Mouse (Mus musculus) testis, postnatal 10 days (tissue): ENCODE measurements at regions not wholly inside any gene's neighbourhood (a gene's known extent, or its start where the extent isn't known, plus 50 kb on each side); places are given as distances from the start of the nearest gene placed in this dataset.

Source experiments
- DNase-seq: peaks from one replicate; pipeline ENCODE4 v3.0.0; 2021; ENCODE audit warnings: low spot score

- DNase-seq, result no peak
Measured at GRCm38 (mm10) chr1:121842381-121843075, 274.7 kb upstream of the Ddx18 start.

DNA sequence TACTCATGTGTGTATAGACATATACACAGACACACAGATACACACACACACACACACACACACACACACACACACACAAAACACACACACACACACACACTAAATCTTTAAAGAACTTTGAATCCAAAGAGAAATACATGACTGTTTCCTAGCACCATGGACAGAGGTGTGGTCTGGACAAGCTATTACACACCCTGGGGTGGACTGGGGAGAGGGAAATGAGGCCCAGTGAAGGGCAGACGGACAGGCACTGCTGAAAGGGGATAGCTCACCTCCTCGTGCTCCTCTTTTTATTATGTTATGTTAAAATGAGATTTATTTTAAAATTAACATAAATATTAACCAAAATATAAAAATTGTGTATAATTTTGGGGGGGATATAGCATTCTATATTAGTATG lies 265.8 kb upstream of the Ddx18 start:
- DNase-seq, result no peak

DNA sequence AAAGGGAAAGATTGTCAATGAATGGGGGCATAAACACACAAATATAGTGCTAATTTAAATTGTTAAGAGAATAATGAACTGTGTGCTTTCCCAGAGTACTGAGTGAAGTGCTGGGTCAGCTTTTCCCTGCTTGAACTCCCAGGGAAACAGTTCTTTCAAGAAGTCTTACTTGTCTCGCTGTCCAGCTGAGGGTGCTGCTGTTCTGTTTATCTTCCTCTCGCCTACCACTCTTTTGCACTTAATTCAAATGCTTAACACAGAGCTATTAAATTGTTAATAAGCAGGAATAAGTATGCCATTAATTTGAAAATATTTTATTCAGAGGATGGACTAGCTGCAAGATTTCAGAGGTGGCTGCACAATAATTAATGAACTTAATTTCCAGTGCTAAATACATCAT lies 262.5 kb upstream of the Ddx18 start:
- DNase-seq, result no peak

DNA sequence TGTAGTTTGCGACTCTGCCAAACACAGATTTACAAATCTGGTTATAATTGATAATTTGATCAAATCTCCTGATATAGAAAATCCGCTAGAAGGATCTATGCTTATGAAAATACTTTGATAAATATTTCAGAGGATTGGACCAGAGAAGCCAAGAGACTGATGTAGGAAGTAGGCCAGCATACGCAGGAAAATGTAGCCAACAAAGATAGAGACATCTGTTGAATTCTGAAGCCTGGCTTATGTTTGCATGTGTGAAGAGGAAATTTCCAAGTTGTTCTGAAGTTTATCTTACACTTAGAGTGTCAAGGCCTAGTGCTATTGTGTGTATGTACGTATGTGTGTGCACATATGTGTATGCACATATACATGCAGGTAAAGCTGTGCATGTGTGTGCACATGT lies 255.2 kb upstream of the Ddx18 start:
- DNase-seq, result no peak

GRCm38 (mm10) chr1:121803338-121803737 lies 235.5 kb upstream of the Ddx18 start:
- no peak for DNase-seq

GRCm38 (mm10) chr1:121802476-121802875 lies 234.7 kb upstream of the Ddx18 start:
- no peak for DNase-seq

GRCm38 (mm10) chr1:121798502-121798901 lies 230.7 kb upstream of the Ddx18 start:
- no peak for DNase-seq

DNA sequence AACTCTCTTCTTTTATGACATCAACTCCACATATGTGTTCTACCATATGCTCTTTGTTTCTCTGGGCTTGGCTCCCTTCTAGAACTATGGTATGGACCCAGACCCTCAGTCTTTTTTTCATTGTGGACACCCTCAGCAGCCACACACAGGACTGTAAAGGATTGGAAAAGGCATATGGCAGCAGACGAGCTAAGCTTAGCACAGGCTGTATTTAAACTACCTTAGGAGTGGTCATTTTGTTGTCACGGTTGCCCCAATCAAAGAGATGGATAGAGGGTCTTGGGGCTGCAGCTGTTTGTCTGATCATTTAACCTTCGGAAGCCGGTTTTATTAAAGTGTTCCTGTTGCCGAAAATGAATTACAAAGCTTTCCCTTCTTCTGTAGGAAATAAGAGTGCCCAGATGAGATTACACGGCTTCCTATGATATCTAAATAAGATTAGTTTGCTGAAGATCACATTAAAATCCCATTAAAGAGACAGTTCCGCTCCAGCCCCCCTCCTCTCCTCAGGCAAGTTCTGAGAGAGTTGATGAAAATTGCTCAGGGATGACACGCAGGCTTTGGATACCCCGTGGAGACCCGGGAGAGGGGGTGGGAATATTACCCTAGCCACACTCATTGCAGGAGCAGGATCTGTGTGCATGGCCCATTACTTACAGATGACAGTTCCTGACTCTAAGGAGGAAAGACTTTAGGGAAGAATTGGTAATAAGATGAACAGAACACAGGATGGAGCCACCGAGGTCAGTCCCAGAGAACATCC lies 227.4 kb upstream of the Ddx18 start:
- no peak for DNase-seq

GRCm38 (mm10) chr1:121785631-121786030 lies 217.8 kb upstream of the Ddx18 start:
- DNase-seq, result no peak

GRCm38 (mm10) chr1:121773988-121774387 lies 206.2 kb upstream of the Ddx18 start:
- no peak for DNase-seq

GRCm38 (mm10) chr1:121771444-121771843 lies 203.7 kb upstream of the Ddx18 start:
- DNase-seq, result no peak

GRCm38 (mm10) chr1:121770936-121771335 lies 203.1 kb upstream of the Ddx18 start:
- no peak for DNase-seq

- no peak for DNase-seq
Measured at GRCm38 (mm10) chr1:121760086-121760485, 192.3 kb upstream of the Ddx18 start.

DNA sequence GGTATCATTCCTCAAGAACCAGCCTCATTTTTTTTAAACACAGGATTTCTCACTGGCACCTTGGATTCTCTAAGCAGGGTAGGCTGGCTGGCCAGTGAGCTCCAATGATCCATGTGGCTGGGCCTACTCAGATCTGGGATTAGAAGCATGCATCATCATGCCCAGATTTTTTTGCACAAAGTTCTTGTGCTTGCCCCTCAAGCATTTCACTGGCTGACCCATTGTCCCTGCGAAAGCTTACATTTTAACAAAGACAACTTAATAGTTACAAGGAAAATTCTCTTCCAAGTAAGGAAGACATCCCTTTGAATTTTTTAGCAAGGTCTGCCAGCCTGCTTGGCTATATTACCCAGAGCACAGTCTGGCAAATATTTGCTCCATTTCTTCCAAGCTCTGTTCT lies 177.4 kb upstream of the Ddx18 start:
- no peak for DNase-seq

- DNase-seq, result no peak
Measured at GRCm38 (mm10) chr1:121735113-121735719, 167.4 kb upstream of the Ddx18 start.

- no peak for DNase-seq
Measured at GRCm38 (mm10) chr1:121734456-121735112, 166.8 kb upstream of the Ddx18 start.

DNA sequence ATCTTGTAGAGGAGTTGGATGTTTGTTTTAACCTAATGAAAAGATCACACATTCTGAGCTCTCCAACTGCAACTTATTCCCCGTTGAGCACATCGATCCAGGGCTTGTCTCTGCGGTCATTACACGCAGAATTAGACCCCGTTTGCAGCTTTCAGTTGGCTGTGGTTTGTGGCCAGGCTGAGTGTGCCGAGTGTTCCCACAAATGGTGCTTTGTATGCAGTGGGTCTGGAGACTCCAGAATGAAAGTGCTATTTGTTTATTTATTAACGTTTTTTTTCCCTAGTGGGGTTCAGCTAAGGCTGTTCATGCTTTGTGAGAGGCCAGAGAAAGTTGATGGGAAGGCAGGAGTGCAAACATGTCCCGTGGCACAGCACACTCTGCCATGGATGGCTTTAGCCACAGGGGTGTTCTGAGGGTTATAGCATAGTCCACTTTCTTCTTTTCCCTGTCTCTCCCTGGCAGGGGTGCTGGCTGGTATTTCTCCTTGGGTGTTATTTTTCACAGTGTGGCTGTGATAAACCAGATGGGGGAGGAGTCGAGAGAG lies 141.6 kb upstream of the Ddx18 start:
- no peak for DNase-seq

DNA sequence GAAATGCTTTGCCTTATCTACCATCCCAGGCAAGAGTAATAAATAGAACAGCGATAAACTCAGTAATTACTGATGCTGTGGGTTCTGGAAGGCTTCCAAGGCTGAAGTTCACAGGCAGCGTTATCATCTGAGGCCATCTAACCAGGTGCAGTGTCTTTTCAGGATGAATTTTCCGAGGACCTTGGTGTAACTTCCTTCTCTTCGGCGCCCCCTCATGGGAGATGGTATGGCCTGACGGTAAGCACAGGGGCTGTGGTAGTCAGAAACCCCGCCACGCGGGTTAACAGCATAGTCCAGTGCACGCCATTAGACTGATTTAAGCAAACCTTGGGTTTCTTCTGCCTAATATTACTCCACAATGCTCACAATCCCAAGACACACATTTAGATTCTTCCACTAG lies 140.5 kb upstream of the Ddx18 start:
- peak; percentile 46 for DNase-seq

GRCm38 (mm10) chr1:121701826-121702225 lies 134.0 kb upstream of the Ddx18 start:
- DNase-seq, result no peak

DNA sequence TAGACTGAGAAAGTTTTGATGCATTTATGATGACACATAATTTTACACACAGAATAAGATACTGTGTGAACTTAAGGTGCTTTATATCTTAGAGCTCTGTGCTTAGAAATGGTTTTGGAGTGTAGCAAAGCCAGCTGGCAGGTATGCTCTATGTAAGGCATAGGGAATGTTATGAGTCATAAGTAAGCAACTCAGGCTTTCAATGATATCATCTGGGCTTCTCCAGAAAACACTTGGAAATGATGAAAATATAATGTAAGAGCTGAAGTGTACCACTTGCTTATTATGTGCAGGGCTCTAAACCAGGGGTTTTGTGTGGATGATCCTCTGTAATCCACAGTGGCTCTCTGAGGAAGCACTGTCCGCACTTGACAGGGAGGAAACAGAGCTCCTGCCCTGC lies 86.1 kb upstream of the Ddx18 start:
- no peak for DNase-seq

DNA sequence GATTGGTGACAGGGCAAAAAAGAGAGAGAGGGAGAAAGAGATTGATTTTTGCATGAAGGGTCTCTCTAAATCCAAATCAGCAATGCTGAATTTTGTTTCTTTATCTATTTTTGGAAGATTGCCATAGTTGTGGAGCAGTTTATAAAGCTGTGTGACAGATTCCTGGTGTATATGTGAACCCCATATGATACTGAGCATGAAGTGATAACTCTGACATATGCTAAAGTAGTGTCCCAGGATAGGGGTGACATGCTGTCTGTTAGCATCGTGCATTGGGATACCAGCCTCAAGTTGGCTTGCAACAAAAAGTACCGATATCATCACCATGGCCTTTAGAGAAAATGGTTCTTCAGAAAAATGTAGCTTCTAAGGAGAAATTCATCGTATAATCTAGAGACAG lies 82.3 kb upstream of the Ddx18 start:
- no peak for DNase-seq

DNA sequence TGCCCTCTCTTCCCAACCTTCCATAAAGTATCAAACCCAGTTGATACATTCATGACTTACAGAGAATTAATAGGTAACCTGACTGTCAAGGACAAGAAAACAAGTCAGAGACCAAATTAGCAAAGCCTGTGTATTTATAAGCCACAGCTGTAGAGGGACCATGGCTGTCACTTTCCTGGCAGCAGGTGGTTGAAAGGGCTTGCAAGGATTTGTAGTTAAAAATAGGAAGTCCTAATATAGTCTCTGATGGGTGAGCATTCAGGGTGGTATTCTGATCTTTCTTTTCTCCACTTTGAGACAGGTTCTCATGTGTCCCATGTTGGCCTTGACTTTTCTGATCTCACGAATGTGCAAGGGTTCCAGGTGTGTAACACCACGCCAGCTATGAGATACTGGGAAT lies 63.7 kb upstream of the Ddx18 start:
- no peak for DNase-seq

DNA sequence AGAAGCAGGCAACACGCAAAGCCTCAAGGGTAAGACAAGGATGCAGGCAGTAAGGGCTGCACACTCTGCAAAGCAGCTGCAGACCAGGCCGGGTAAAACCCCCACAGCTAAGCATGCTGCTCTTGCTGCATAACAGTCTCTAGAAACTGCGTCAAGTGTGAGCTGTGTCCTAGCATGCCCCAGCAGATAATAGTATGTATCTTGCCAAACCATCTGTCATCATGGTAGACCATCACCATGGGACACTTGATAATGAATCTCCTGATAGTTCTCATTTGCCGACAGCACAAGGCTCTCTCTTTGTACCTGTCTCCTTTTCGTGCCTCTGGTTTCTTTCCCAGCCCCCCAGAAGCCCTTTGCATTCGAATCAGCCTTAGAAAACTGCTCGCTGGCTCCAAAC lies 52.5 kb upstream of the Ddx18 start:
- DNase-seq, result no peak
